Mouse (Mus musculus) retina, postnatal 1 day (tissue): ENCODE measurements around the gene Ahdc1.
A peak's percentile ranks its signal among the peaks of the same experiment; 100 is the strongest.
"Not testable (repeated sequence)": the region's sequence is repeated elsewhere in the genome, so short reads cannot be mapped to it uniquely, and the experiment has no call there.

Source experiments
- DNase-seq: peaks from one replicate; pipeline ENCODE4 v3.0.0-alpha.2; 2012

The Ahdc1 gene

DNA sequence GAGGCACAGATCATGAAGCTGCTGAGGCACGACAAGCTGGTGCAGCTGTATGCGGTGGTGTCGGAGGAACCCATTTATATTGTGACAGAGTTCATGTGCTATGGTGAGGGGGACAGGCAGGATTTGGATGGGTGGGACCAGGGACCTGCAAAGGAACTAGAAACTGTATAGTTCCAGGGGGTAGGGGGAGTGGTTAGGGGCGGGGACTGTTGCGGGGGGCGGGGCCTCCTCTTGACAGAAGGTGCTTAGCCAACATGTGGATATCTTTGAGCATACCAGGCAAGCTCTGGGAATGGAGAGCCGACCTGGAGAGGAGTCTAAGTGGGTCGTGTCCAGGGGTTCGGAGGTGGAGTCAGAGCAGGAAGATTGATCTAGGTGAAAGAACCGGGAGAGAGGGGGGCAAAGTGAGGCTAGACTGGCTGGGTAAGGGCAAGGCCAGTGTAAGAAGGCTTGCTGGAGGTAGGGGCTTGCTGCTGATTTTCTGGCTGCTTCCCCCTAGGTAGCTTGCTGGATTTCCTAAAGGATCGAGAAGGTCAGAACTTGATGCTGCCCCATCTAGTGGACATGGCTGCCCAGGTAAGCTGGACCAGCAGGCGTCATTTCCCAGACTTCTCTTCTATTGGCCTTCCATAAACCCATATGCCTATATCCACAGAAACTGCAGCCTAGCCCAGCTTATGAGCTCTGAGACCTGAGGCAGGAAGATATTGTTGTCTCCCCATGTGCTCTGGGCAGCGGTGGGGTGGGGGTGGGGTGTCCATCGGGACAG lies 13.4 kb upstream of the Ahdc1 start:
- DNase-seq, result no peak

DNA sequence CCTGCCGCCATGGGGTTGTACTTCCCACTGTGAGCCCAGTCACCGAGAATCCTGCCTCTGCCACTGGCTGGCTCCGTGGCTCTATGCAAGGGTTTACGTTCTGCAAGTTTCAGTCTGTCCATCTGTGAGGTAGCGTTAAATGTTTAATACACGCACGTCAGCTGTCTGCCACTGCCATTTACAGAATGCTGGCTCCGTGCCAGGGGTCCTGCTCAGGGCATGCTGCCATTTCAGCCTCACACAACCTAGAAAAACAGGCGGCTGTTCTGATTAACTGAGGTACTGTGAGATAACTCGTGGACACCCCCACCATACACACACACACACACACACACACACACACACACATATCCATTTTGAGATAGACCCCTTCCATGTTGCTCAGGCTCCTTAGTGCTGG lies 8.2 kb upstream of the Ahdc1 start:
- DNase-seq, result peak; percentile 83

DNA sequence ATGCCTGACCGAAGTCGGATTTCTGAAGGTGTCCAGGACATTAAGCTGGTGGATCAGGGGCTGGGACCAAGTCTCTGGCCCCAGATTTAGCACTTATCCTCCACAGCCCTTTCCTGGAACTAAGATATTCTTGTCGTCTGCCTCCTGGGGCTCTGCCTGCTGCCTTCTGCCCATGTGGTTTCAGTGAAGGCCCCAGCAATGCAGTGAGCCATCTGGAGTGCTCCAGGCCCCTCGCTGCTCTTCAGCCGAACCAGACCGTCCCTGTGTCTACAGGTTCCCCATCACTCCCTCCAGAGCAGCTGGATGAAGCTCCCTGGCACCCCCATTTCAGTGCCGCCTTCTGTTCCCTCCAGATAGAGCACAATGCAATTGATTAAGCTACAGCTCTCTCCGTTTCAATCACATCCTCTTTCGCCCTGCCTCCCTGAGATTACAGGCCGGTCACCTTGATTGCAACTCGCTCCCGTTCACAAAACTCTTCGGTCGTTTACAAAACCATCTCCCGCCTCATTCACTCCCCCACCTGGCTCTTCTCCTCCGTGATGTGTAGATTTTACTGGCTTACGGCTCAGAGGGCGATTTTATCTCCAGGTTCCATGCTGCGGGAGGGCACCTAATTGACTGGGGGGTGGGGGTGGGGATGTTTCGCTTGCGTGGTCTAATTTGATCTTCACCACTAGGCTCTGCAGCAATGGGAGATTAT lies 7.6 kb upstream of the Ahdc1 start:
- DNase-seq, result peak; percentile 64

DNA sequence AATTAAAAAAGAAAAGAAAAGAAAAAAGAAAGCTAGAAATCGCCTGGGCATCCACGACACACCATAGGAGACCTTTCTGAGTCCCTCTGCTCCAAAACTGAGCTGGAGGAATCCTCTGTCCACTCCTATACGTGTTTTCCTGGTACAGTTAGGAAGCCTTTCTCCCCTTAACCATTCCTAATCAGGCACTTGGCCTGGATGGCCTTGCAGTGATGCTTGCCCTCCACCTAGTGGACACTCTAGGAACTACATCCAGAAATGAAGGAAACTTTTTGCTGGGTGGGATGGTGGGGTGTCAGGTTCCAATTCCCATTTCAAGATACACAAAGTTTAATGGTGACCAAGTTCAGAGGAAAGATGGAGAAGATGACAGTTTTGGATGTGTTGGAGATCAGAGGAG lies 5.8 kb upstream of the Ahdc1 start:
- DNase-seq, result peak; percentile 87

DNA sequence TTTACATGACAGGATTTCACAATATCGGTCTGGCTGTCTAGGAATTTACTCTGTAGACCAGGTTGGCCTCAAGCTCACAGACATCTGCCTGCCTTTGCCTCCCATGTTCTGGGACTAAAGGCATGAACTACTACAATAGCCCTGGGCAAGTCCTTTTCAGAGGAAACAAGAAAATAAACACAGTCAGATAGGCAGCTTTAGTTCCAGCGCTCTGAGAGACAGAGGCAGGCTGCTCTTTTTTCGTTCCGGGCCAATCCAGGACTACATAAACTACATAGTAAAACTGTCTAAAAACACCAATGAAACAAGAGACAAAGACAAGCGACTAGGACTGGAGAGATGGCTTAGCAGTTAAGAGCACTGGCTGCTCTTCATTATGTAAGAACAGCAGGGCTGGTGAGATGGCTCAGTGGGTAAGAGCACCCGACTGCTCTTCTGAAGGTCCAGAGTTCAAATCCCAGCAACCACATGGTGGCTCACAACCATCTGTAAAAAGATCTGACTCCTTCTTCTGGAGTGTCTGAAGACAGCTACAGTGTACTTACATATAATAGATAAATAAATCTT lies 5.1 kb upstream of the Ahdc1 start:
- DNase-seq, result not testable (repeated sequence)

DNA sequence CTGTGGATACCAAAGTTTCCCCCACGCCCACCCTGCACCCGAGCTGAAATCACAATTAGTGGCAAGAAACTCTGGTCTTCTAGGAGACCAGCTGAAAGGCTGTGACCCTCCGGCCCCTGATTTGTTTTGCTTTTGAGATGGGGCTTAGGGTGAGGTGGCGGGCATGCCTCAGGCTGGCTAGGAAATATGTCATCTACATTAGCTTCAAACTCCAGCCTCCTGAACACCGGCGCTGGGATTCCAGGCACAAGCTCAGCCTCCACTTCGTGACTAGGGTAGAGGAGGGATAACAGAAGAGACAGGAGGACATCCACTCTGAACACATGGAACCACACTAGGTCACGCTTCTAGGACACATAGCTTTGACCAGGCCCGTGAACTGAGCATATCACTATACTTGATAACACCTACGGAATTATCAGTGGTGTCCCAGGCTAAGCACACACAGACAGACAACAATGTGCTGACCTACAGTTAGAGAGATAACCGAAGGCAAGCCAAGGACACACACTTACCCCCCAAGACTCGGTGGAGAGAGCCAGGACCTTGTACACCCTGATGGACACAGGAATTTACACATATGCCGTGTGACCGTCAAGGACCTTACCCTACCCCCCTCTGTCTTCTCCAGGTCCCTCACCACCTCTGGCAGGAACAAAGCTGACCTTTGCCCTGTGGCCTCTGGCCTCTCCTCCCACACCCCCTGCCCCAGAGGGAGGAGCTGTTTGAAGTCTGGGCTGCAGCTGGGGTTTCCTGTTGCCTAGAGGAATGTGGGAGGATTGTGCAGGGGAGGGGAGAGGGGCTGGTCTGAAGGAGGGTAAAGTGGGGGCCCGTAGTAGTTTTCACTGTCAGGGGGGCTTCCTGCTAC lies 3.3 kb upstream of the Ahdc1 start:
- no peak for DNase-seq

DNA sequence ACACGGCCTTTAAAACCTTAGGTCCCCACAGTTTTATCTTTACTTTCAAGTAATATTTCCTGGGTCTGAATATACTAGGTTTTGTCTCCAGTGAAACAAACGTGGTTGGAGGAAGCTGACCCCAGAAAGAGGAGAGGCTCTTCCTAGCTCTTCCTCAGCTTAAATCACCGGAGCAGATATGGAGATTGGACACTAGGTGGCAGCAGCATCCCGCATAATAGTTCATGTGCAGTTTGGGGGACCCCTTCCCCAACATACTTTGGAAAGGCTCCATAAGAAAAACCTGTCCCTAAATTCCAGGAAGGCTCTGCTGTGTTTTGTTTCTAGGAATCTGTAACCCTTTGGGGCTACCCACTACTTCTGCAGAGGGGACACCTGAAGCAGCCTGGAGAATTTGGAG lies 1.9 kb upstream of the Ahdc1 start:
- DNase-seq, result peak; percentile 73

DNA sequence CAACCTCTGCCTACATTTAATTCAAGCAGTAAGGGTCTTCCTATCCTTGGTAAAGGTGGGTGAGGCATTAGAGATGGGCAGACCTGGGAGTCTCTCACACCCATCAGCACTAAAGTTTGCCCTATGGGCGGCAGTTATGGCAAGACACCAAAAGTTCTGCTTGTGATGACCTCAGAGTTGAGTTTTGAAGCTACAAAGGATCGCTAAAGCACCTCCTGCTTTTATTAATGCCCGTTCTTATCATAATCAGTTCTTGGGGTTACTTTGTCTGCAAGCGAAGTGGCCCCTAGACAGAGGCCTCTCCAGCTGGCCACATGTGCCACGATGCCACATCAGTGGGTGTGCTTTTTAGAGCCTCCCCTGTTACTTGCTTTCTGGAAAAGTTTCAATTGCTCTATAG lies 1.4 kb upstream of the Ahdc1 start:
- no peak for DNase-seq

DNA sequence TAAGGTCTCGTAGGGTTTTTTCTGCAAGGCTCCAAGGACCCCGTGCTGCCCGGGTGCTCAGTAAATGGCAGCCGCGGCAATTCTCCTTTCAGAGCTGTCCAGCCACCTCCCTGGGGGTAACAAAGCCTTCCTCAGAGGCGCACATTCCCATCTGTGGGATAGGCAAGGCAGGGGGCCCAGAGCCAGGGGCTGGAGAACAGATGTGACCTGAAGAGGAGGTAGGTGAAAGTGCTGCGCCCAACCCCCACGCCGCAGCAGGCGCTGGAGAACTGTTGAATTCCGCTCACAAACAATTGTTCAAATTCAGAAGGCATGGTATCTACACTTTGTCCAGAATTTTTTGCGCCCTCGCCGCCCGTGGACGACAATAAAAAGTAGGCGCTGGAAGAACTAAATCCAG lies 449 bp upstream of the Ahdc1 start:
- DNase-seq, result no peak

DNA sequence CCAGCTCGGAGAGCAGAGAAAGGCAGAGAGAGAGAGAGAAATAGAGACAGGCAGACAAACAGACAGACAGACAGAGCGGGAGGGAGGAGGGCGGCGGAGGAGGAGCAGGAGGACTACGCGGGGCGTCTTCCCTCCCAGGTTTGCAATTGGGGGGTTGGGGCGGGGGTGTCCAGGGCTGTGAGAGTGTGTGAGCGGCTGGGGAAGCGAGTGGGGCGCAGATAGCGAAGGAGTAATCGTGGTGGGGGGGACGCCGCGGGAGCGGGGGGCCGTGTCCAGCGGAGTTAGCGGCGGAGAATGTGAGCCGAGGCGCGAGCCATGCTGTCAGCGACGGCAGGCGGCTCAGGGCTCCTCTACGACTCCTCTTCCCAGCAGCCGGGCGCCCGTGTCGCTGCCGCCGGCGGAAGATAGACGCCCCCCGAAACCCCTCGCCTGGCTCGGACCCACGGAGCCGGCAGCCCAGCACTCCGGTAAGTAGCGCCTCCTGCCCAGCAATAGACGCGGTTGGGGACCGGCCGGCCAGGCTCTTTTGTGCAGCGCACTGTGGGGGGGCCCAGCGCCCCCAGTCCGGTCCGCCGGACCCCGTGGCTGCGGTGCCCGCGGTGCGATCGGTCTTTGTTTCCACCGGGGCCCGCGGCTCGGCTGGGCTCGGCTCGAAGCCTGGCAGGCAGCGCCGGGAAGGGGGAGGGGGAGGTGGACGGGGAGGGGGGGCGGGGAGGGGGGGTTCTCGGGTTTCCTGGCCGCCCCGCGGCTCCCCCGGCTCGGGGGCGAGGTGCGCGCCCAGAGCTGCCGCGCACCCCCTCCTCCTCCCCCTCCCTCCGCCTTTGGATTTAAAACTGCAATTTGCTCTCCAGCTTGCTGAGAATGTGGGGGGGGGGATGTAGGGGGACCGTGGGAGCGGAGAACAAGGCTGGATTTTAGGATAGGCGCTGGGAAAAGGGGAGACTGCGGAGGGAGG lies 1.0 kb downstream of the Ahdc1 start:
- DNase-seq, result peak; percentile 73

DNA sequence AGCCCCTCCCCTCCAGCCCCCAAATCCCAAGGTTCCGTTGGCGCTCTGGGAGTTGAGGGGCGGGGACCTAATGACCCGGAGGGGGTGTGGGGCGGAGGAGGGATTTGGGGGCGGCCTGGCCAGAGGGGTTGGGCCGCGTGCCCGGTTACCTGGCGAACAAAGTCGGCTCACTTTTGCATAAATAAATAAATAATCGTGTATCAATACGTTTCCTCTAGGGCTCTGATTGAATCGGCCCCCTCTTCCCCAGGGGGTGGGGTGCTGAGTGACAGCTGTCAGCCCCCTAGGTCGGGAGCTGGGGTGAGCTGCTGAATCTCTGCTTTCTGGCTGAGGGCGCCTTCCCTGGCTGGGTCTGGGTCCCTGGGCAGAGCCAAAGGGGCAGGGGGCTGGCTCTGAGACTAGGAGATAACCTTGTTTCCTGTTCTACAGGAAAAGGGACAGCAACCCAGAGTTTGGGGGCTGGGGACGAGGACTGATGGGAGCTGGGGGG lies 1.8 kb downstream of the Ahdc1 start:
- no peak for DNase-seq

DNA sequence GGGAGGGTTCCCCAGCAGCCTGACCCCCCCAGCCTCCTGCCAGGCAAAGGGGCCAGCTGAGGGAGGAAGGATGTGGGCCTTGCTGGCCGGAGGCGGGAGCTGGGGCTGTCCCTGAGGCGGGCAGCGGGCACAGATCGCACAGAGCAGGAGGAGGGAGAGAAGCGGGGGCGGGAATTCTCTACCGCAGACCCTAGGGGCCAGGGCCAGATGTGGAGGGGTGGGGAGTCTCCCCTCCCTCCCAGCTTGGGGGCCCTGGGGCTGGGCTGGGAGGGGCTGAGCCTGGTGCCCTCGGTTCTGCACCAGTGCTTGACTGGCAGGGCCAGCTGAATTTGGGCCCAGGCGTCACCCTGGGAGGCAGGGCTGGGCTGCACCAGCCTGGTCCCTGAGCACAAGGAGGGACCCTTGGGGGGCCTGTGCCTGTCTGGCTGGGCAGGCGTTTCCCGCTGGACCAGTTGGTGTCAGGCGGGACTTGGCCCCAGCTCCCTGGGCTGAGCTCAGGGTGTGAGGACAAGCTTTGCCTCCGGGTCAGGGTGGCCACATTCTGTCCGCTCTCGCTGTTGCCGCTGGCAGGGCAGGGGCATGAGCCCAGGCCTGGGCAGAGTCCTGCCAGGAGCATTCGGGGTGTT lies 2.3 kb downstream of the Ahdc1 start:
- peak; percentile 79 for DNase-seq

DNA sequence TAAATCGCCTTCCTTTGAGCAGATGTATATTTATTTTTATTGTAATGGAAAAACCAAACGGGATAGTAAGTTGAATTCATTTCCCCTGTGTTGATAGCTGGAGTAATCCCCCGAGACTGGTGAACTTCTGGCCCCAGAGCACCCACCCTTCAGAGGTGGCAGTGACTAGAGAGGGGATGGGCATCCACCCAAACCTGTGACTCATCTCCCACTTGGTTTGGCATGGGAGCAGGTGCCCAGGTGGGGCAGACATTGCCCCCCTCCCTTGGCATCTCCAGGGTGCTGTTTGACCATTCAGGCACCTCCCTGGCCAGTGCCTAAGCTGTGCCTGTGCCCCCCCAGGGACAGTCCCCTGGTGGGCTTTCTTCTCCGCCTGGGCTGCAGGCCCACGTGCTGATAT lies 3.0 kb downstream of the Ahdc1 start:
- no peak for DNase-seq

DNA sequence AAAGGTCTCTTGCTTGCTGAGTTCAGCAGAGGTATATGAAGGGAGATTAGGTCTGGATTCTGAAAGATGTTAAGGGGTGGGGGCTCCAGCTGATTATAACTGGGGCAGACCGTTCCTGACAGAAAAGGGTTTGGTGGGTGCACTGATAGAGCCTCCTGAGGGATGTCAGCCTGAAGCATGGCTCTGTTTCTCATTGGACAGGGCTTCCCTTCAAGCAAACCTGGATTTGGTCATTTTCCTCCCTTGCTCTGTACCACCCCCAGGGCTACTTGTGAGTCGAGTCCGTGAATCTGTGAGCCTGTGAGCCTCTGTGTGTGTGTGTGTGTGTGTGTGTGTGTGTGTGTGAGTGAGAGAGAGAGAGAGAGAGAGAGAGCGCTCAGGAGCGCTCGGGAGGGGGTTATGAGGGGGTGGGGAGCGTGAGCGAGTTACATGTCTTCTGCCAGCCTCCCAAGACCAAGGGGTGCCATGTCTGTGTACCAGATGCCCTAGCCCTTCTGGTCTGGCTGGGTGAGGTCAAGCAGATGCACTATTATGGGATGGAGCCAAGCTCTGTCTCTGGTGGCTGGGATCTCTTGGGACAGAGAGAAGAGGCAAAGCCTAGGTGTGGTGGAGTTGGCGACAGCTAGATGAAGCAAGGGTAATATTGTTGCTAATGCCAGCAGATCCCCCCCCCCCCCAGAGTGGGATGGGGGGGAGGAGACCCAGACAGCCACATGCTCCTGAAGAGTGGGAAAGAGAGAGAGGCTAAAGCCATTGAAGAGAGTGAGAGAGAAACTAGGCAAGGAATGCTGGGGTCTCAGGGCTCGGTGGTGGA lies 4.0 kb downstream of the Ahdc1 start:
- DNase-seq, result peak; percentile 66

DNA sequence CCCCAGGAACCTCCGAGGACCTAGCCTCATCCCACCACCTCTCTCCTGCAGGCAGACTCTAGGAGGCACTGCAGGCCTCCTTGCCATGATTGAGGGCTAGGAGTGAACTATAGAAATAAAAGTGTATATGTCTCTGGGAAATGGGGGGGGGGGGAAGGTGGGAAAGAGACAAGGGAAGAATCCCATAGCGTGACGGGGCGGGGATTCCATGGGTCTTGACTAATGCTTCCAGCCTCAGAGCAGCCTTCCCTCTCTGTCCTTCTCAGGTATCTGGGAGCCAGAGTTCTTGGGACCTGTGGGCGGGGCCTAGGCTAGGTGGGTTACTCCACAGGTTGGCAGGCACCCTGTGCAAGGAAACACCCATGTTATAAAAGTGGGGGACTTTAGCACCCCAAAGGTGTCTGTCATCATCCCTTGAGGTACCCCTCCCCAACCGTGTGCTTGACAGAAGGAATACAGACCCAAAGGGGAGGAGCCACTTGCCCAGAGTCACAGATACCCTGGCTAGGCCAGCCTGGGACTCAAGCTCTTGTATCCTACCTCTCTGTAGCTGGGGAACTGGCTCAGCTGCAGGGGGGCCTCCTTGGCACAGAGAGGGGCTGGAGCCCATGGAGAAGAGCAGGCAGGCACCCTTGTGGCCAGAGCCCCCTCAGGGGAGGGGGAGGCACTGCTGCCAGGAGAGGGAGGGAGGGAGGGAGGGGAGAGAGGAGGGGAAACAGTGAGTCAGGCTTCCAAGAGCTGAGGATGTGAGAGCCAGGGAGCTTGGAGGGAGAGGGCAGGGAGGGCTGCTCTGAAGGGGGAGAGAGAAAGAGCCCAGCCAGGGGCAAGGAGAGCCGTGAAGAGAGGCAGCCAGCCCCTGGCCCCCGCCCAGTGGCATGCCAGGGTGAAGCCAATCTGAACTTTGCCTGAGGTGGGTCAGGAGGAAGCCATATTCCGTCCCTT lies 4.9 kb downstream of the Ahdc1 start:
- peak; percentile 56 for DNase-seq

DNA sequence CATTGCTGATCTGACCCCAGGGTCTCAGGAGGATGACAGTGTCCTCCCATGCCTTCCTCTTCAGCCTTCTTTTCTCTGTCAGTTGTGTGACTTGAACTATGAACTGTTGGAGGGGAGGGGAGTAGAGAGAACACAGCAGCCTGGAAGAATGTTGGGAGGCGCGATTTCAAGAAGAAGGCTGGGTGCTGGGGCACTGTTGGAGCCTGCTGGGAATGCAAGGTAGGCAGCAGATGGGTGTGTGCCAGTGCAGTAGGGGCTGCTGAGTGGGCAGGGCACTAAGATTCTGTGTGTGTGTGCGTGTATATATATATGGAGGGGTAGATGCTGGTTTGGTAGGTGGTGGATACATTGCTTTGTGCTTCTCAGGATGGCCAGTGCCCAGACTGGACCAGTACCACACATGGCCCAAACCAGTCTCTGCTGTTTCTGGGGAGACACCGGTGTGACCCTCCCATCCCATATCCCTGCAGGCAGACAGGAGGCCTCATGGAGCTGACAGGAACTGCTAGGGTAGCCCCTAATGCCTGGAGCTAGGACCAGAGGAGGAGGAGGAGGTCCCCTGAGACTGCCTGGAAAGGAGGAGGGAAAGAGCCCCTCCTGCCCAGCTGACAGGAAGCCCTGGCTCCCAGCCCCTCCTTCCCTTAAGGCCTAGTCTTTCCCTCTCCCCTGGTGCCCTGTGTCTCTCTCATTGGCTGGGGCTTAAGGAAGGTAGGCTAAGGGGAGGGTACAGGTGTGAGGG lies 5.8 kb downstream of the Ahdc1 start:
- peak; percentile 54 for DNase-seq

DNA sequence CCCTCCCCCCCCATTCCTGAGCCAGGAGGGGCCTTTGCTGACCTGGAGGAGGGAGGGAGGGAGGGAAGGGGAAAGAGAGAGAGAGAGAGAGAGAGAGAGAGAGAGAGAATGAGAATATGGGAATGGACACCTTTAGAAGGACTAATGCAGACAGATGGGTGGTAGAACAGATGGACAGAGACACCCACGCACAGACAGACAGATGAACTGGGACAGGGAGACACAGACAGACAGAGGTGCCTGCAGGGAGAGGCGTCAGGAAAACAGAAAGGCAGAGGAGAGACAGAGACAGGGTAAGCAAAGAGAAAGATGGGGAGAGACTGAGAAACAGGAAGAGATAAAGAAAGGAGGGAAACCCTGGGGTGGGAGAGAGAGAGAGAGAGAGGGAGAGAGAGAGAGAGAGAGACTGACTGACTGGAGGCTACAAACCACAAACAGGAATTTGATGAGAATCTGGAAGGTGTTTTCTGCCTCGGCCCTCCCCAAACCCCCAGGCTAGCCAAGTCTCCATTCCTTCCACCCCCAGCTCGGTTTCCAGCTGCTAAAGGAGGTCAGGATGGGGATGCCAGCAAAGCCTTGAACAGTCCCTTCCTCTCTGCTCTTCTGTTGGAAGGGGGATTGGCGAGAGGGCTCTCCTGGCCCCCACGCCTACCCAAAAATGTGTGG lies 6.7 kb downstream of the Ahdc1 start:
- DNase-seq, result no peak

DNA sequence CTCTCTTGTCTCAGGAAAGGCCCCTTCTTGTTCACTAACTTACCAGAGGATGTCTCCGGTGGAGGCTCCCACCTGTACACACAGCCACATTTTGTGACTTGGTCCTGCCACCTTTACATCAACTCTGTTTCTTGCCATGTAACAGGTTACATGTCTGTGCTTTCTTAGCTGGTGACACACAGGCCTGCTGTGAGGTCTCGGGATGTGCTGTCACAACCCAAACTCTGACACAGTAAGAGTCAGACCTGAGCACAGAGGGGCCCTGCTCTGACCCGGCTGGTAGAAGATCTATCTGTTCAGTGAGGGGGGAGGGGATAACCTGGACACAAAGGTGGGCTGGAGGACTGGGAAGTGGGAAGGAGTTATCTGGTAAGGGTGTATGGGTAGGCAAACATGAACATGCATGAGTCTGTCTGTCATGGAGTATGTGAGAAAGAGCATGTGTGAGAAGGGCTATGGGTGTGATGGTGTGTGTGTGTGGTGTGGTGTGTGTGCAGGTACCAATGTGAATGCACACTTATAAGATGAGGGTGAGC lies 7.3 kb downstream of the Ahdc1 start:
- DNase-seq, result no peak
